ENCODE assay signal across 24 mouse cellular contexts in genomic region chr7:70305716-70306115, GRCm38 (mm10).
A peak's percentile ranks its signal among the peaks of the same experiment; 100 is the strongest.
DNase-seq lines count a peak whose midpoint lies in the region; ATAC-seq and TF ChIP-seq lines count a peak whose summit lies in the region.
"Had no signal": no experiment of that assay in that cellular context is flagged by ENCODE, and none has a peak within 500 bp of the region (broad histone marks: within the 10 kb centered on the region; RNA-seq: fewer than 3 reads in every experiment).

No protein-coding gene starts in this region.

- H3K4me2 ChIP-seq in heart, embryonic 11.5 days: no peak overlapping the region
- no peak overlapping the region for H3K4me2 ChIP-seq in kidney, embryonic 16.5 days (replicated peaks; ENCODE audit: low read depth, low read length)
- no peak overlapping the region for H3K4me2 ChIP-seq in midbrain, embryonic 11.5 days
- H3K4me2 ChIP-seq in midbrain, embryonic 14.5 days (ENCODE audit: low read length): no peak overlapping the region
- H3K4me2 ChIP-seq: embryonic facial prominence, embryonic 13.5 days; embryonic facial prominence, embryonic 15.5 days; forebrain, embryonic 12.5 days had no signal

- TF ChIP-seq POLR2A in kidney, adult 2 months (IDR thresholded peaks at IDR 0.05; ENCODE audit: low read depth, low read length): no peak

- no peak overlapping the region for H3K27ac ChIP-seq in heart, embryonic 11.5 days (ENCODE audit: low read depth, low read length)
- H3K27ac ChIP-seq in kidney, adult 2 months (ENCODE audit: insufficient read depth, low read depth, low read length): no peak overlapping the region
- no peak overlapping the region for H3K27ac ChIP-seq in kidney, embryonic 16.5 days (ENCODE audit: low read length)
- H3K27ac ChIP-seq in midbrain, embryonic 11.5 days (ENCODE audit: low read depth, low read length): no peak overlapping the region
- H3K27ac ChIP-seq in midbrain, embryonic 14.5 days (replicated peaks; ENCODE audit: low read depth, low read length): no peak overlapping the region
- H3K27ac ChIP-seq: embryonic facial prominence, embryonic 13.5 days; embryonic facial prominence, embryonic 15.5 days; forebrain, embryonic 10.5 days; forebrain, embryonic 12.5 days had no signal

- H3K4me1 ChIP-seq in heart, embryonic 11.5 days (ENCODE audit: control insufficient read depth, insufficient read depth, low read length): no peaks in the 10 kb centered on the region
- 0 out of 2 replicates have a peak, but pooled peaks cover 7% of the 10 kb centered on the region for H3K4me1 ChIP-seq in kidney, adult 2 months (ENCODE audit: control insufficient read depth, insufficient read depth, low read length)
- H3K4me1 ChIP-seq in kidney, embryonic 16.5 days (ENCODE audit: insufficient read depth, low read length): no peaks in the 10 kb centered on the region
- H3K4me1 ChIP-seq in midbrain, embryonic 11.5 days (ENCODE audit: control insufficient read depth, insufficient read depth, low read length): no peaks in the 10 kb centered on the region
- H3K4me1 ChIP-seq in midbrain, embryonic 14.5 days (ENCODE audit: control insufficient read depth, insufficient read depth, low read length): no peaks in the 10 kb centered on the region
- H3K4me1 ChIP-seq: embryonic facial prominence, embryonic 13.5 days; embryonic facial prominence, embryonic 15.5 days; forebrain, embryonic 10.5 days; forebrain, embryonic 12.5 days had no signal

- no peak overlapping the region for H3K4me3 ChIP-seq in heart, embryonic 11.5 days (ENCODE audit: low read depth, low read length)
- no peak overlapping the region for H3K4me3 ChIP-seq in kidney, adult 2 months (ENCODE audit: insufficient read depth, low read depth, low read length)
- H3K4me3 ChIP-seq in kidney, embryonic 16.5 days (ENCODE audit: low read length): no peak overlapping the region
- H3K4me3 ChIP-seq in midbrain, embryonic 11.5 days (ENCODE audit: low read depth, low read length): no peak overlapping the region
- H3K4me3 ChIP-seq in midbrain, embryonic 14.5 days (replicated peaks; ENCODE audit: low read depth, low read length): no peak overlapping the region
- H3K4me3 ChIP-seq: embryonic facial prominence, embryonic 13.5 days; embryonic facial prominence, embryonic 15.5 days; erythroblast, embryonic 14.5 days; forebrain, embryonic 10.5 days; forebrain, embryonic 12.5 days had no signal

- no peak for ATAC-seq in heart, embryonic 11.5 days (replicated peaks; ENCODE audit: insufficient number of reproducible peaks, low FRiP score, low TSS enrichment)
- no peak for ATAC-seq in kidney, embryonic 16.5 days (ENCODE audit: low FRiP score, low TSS enrichment)
- no peak for ATAC-seq in midbrain, embryonic 11.5 days (ENCODE audit: low FRiP score)
- no peak for ATAC-seq in midbrain, embryonic 14.5 days (ENCODE audit: low FRiP score, low TSS enrichment)
- ATAC-seq: forebrain, embryonic 14.5 days had no signal

- no peaks in the 10 kb centered on the region for H3K36me3 ChIP-seq in heart, embryonic 11.5 days (ENCODE audit: control insufficient read depth, insufficient read depth, low read length)
- no peaks in the 10 kb centered on the region for H3K36me3 ChIP-seq in kidney, adult 2 months (ENCODE audit: control insufficient read depth, insufficient read depth, low read length)
- H3K36me3 ChIP-seq in kidney, embryonic 16.5 days (ENCODE audit: insufficient read depth, low read length): no peaks in the 10 kb centered on the region
- H3K36me3 ChIP-seq in midbrain, embryonic 11.5 days (ENCODE audit: control insufficient read depth, insufficient read depth, low read length): no peaks in the 10 kb centered on the region
- no peaks in the 10 kb centered on the region for H3K36me3 ChIP-seq in midbrain, embryonic 14.5 days (ENCODE audit: control insufficient read depth, insufficient read depth, low read length)
- H3K36me3 ChIP-seq: embryonic facial prominence, embryonic 13.5 days; embryonic facial prominence, embryonic 15.5 days; forebrain, embryonic 10.5 days; forebrain, embryonic 12.5 days had no signal

- no peaks in the 10 kb centered on the region for H3K27me3 ChIP-seq in heart, embryonic 11.5 days (ENCODE audit: control insufficient read depth, insufficient read depth, low read length)
- no peaks in the 10 kb centered on the region for H3K27me3 ChIP-seq in kidney, adult 2 months (replicated peaks; ENCODE audit: control insufficient read depth, insufficient read depth, low read length)
- H3K27me3 ChIP-seq in kidney, embryonic 16.5 days (ENCODE audit: insufficient read depth, low read length): no peaks in the 10 kb centered on the region
- H3K27me3 ChIP-seq in midbrain, embryonic 11.5 days (ENCODE audit: control insufficient read depth, insufficient read depth, low read length): no peaks in the 10 kb centered on the region
- H3K27me3 ChIP-seq in midbrain, embryonic 14.5 days (ENCODE audit: control insufficient read depth, insufficient read depth, low read length): no peaks in the 10 kb centered on the region
- H3K27me3 ChIP-seq: embryonic facial prominence, embryonic 15.5 days; forebrain, embryonic 12.5 days had no signal

- no peak for TF ChIP-seq CTCF in kidney, adult 2 months (conservative IDR thresholded peaks at IDR 0.05; ENCODE audit: insufficient read depth, insufficient read length, low read depth, low read length)

- H3K9me3 ChIP-seq in heart, embryonic 11.5 days (replicated peaks; ENCODE audit: control insufficient read depth, low read length): no peaks in the 10 kb centered on the region
- H3K9me3 ChIP-seq in kidney, embryonic 16.5 days (ENCODE audit: low read length): no peaks in the 10 kb centered on the region
- H3K9me3 ChIP-seq in midbrain, embryonic 11.5 days (ENCODE audit: control insufficient read depth, low read length): no peaks in the 10 kb centered on the region
- H3K9me3 ChIP-seq in midbrain, embryonic 14.5 days (ENCODE audit: control insufficient read depth, low read length): no peaks in the 10 kb centered on the region
- H3K9me3 ChIP-seq: embryonic facial prominence, embryonic 13.5 days; embryonic facial prominence, embryonic 15.5 days; forebrain, embryonic 10.5 days; forebrain, embryonic 12.5 days had no signal

- H3K9ac ChIP-seq in heart, embryonic 11.5 days (ENCODE audit: low read depth, low read length): no peak overlapping the region
- H3K9ac ChIP-seq in kidney, embryonic 16.5 days (replicated peaks; ENCODE audit: low read length): no peak overlapping the region
- H3K9ac ChIP-seq in midbrain, embryonic 11.5 days (ENCODE audit: low read length): no peak overlapping the region
- no peak overlapping the region for H3K9ac ChIP-seq in midbrain, embryonic 14.5 days (replicated peaks; ENCODE audit: low read length)
- H3K9ac ChIP-seq: embryonic facial prominence, embryonic 13.5 days; embryonic facial prominence, embryonic 15.5 days; forebrain, embryonic 12.5 days had no signal

- 36% methylated on average over 7 of the region's 7 CpGs for WGBS in heart, embryonic 11.5 days (ENCODE audit: insufficient replicate concordance)
- 38% methylated on average over 7 of the region's 7 CpGs for WGBS in kidney, adult 2 months
- WGBS in kidney, embryonic 16.5 days: 47% methylated on average over 7 of the region's 7 CpGs
- WGBS in midbrain, embryonic 11.5 days: 65% methylated on average over 7 of the region's 7 CpGs
- 66% methylated on average over 7 of the region's 7 CpGs for WGBS in midbrain, embryonic 14.5 days

- peak; percentile 57 for DNase-seq in heart, adult 11 months
- peak; percentile 60 for DNase-seq in kidney, adult 2 months
- no peak for DNase-seq in kidney, postnatal 4 days
- peak; percentile 18 to 49 for DNase-seq in kidney, postnatal 25 days
- DNase-seq in midbrain, embryonic 11.5 days (ENCODE audit: low spot score, missing footprints): peak; percentile 74
- DNase-seq in midbrain, embryonic 14.5 days: no peak
- DNase-seq: adrenal gland, adult 2 months; adrenal gland, postnatal 10 days; adrenal gland, postnatal 25 days; cerebellum, adult 11 months; cerebellum, adult 18-20 months; cerebellum, adult 8-10 months; cerebellum, adult 9-11 months; cerebellum, postnatal 14 days; cerebellum, postnatal 36 days; embryo, embryonic 11 days had no signal

Comparison
In these comparisons a context has a peak if more than half of its experiments do, and no peak if none do; other contexts are left out.
1. DNase-seq: peak in heart, adult 11 months (single experiment), kidney, adult 2 months (single experiment), kidney, postnatal 25 days (2 of 2) and midbrain, embryonic 11.5 days (single experiment); none in kidney, postnatal 4 days (0 of 2) and midbrain, embryonic 14.5 days (single experiment).